Mouse (Mus musculus) heart, embryonic 16.5 days (tissue): ENCODE measurements around the gene Hmga2. TPM values are rescaled to one million over a fixed set of nuclear protein-coding genes. Genes with fewer than 3 reads are reported as not detected.

ENCODE experiments used
- ATAC-seq: fragments of 200-750 bp; cut with Nextera tagmentation; replicated peaks from 2 replicates; pipeline ENCODE4 v1.8.0; 2017; ENCODE audit warnings: moderate number of reproducible peaks; ENCODE audit not compliant: insufficient read depth, low FRiP score; ENCODE audit errors: extremely low read depth
- H3K27ac ChIP-seq: fragments of 300-500 bp; sonication (generic); 2 replicates; pipeline ENCODE4 v1.5.1; 2014; ENCODE audit warnings: mild to moderate bottlenecking, low read length, control low read depth, moderate library complexity
- H3K27me3 ChIP-seq: fragments of 300-500 bp; sonication (generic); 2 replicates; pipeline ENCODE4 v1.6.1; 2014; ENCODE audit warnings: low read length, mixed read lengths; ENCODE audit not compliant: control insufficient read depth, insufficient read depth
- H3K36me3 ChIP-seq: fragments of 300-500 bp; sonication (generic); 2 replicates; pipeline ENCODE4 v1.6.1; 2014; ENCODE audit not compliant: control insufficient read depth, insufficient read depth
- H3K4me1 ChIP-seq: fragments of 300-500 bp; sonication (generic); 2 replicates; pipeline ENCODE4 v1.6.1; 2014; ENCODE audit warnings: low read length, mixed read lengths; ENCODE audit not compliant: control insufficient read depth, insufficient read depth
- H3K4me2 ChIP-seq: fragments of 300-500 bp; sonication (generic); 2 replicates; pipeline ENCODE4 v1.6.1; 2014; ENCODE audit warnings: low read depth, mild to moderate bottlenecking, control low read depth, low read length
- H3K4me3 ChIP-seq: fragments of 300-500 bp; sonication (generic); 2 replicates; pipeline ENCODE4 v1.5.1; 2014; ENCODE audit warnings: mild to moderate bottlenecking, control low read depth, low read length
- H3K9ac ChIP-seq: fragments of 300-500 bp; sonication (generic); 2 replicates; pipeline ENCODE4 v1.6.1; 2014; ENCODE audit warnings: low read length, control low read depth
- H3K9me3 ChIP-seq: fragments of 300-500 bp; sonication (generic); replicated peaks from 2 replicates; pipeline ENCODE4 v1.6.1; 2016; ENCODE audit warnings: low read length; ENCODE audit not compliant: control insufficient read depth
- WGBS: fragments of 180-500 bp; shearing (Covaris S2); extraction: QIAGEN DNeasy Blood & Tissue Kit; methylation state at CpG from one replicate; pipeline ENCODE4 v1.1.7; 2014; 5-methylcytosine and 5-hydroxymethylcytosine counted together
- polyA plus RNA-seq: library from polyadenylated mRNA; unstranded; fragments of >200 nt; fragmentation: Nextera tagmentation; extraction: Ambion mirVana; gene quantifications from 2 replicates; pipeline ENCODE4 v1.2.1, GENCODE M21; 2015

The Hmga2 gene
- polyA plus RNA-seq, 1 experiment from 2014 or later, result 1.8 TPM

- H3K9ac ChIP-seq, result no peak overlapping the region
- no peak overlapping the region for H3K4me3 ChIP-seq
- H3K4me2 ChIP-seq, result no peak overlapping the region
- no peaks in the 10 kb centered on the region for H3K27me3 ChIP-seq
- H3K27ac ChIP-seq, result no peak overlapping the region
- H3K4me1 ChIP-seq, result no peaks in the 10 kb centered on the region
- H3K36me3 ChIP-seq, result no peaks in the 10 kb centered on the region
- H3K9me3 ChIP-seq, result no peaks in the 10 kb centered on the region
- no peak for ATAC-seq
Measured at GRCm38 (mm10) chr10:120498086-120498485, 21.8 kb upstream of the Hmga2 start.

- no peaks in the 10 kb centered on the region for H3K9me3 ChIP-seq
- H3K9ac ChIP-seq, result no peak overlapping the region
Measured at GRCm38 (mm10) chr10:120494653-120495052, 18.4 kb upstream of the Hmga2 start.

GRCm38 (mm10) chr10:120491477-120491876 is 15.2 kb upstream of the Hmga2 start:
- Histone ChIP-seq H3K27me3 (no peaks in the 10 kb centered on the region), H3K4me1 (no peaks in the 10 kb centered on the region), H3K9me3 (peaks cover 10% of the 10 kb centered on the region), H3K27ac (no peak overlapping the region), H3K9ac (no peak overlapping the region), H3K4me2 (no peak overlapping the region), H3K4me3 (no peak overlapping the region), H3K36me3 (no peaks in the 10 kb centered on the region)
- WGBS, result 73% methylated on average over 5 of the region's 5 CpGs
- no peak for ATAC-seq

More at GRCm38 (mm10) chr10:120494653-120495052, 18.4 kb upstream of the Hmga2 start:
- Histone ChIP-seq H3K4me2 (no peak overlapping the region), H3K4me1 (no peaks in the 10 kb centered on the region), H3K4me3 (no peak overlapping the region), H3K27me3 (no peaks in the 10 kb centered on the region), H3K36me3 (no peaks in the 10 kb centered on the region), H3K27ac (no peak overlapping the region)
- ATAC-seq, result no peak
- 89% methylated on average over 1 of the region's 1 CpGs for WGBS

- H3K4me1 ChIP-seq, result no peaks in the 10 kb centered on the region
- H3K4me2 ChIP-seq, result no peak overlapping the region
- H3K4me3 ChIP-seq, result no peak overlapping the region
- WGBS, result 89% methylated on average over 3 of the region's 3 CpGs
- H3K9ac ChIP-seq, result no peak overlapping the region
- no peak overlapping the region for H3K27ac ChIP-seq
- H3K9me3 ChIP-seq, result peaks cover 13% of the 10 kb centered on the region
- H3K36me3 ChIP-seq, result no peaks in the 10 kb centered on the region
- no peak for ATAC-seq
- H3K27me3 ChIP-seq, result no peaks in the 10 kb centered on the region
Measured at GRCm38 (mm10) chr10:120489611-120490010, 13.3 kb upstream of the Hmga2 start.

GRCm38 (mm10) chr10:120488526-120488925 is 12.3 kb upstream of the Hmga2 start:
- Histone ChIP-seq H3K9ac (no peak overlapping the region), H3K36me3 (no peaks in the 10 kb centered on the region), H3K4me2 (no peak overlapping the region), H3K4me1 (no peaks in the 10 kb centered on the region), H3K27me3 (no peaks in the 10 kb centered on the region), H3K4me3 (no peak overlapping the region), H3K9me3 (peaks cover 13% of the 10 kb centered on the region), H3K27ac (no peak overlapping the region)
- WGBS, result 79% methylated on average over 4 of the region's 4 CpGs
- ATAC-seq, result no peak

- Histone ChIP-seq H3K4me3 (no peak overlapping the region), H3K27ac (no peak overlapping the region), H3K9ac (no peak overlapping the region), H3K27me3 (no peaks in the 10 kb centered on the region), H3K4me1 (no peaks in the 10 kb centered on the region), H3K4me2 (no peak overlapping the region), H3K9me3 (peaks cover 13% of the 10 kb centered on the region), H3K36me3 (no peaks in the 10 kb centered on the region)
- 78% methylated on average over 1 of the region's 1 CpGs for WGBS
- ATAC-seq, result no peak
Measured at GRCm38 (mm10) chr10:120487881-120488280, 11.6 kb upstream of the Hmga2 start.

- 55% methylated on average over 1 of the region's 1 CpGs for WGBS
Measured at GRCm38 (mm10) chr10:120485461-120485860, 9.2 kb upstream of the Hmga2 start.

GRCm38 (mm10) chr10:120484144-120484543 is 7.9 kb upstream of the Hmga2 start:
- H3K4me1 ChIP-seq, result no peaks in the 10 kb centered on the region
- H3K27ac ChIP-seq, result no peak overlapping the region
- no peak overlapping the region for H3K4me3 ChIP-seq
- no peak overlapping the region for H3K4me2 ChIP-seq
- no peak for ATAC-seq
- H3K9ac ChIP-seq, result no peak overlapping the region
- 62% methylated on average over 4 of the region's 4 CpGs for WGBS
- H3K36me3 ChIP-seq, result no peaks in the 10 kb centered on the region
- H3K27me3 ChIP-seq, result no peaks in the 10 kb centered on the region
- H3K9me3 ChIP-seq, result peaks cover 13% of the 10 kb centered on the region

More at GRCm38 (mm10) chr10:120485461-120485860, 9.2 kb upstream of the Hmga2 start:
- Histone ChIP-seq H3K36me3 (no peaks in the 10 kb centered on the region), H3K9ac (no peak overlapping the region), H3K4me2 (no peak overlapping the region), H3K9me3 (peaks cover 13% of the 10 kb centered on the region), H3K4me1 (no peaks in the 10 kb centered on the region), H3K4me3 (no peak overlapping the region), H3K27ac (no peak overlapping the region), H3K27me3 (no peaks in the 10 kb centered on the region)
- ATAC-seq, result no peak

GRCm38 (mm10) chr10:120478164-120478563 is 1.9 kb upstream of the Hmga2 start:
- Histone ChIP-seq H3K27ac (no peak overlapping the region), H3K4me1 (peaks cover 4% of the 10 kb centered on the region; the same call in 1 of the 2 replicates), H3K9me3 (no peaks in the 10 kb centered on the region), H3K4me3 (peak overlapping the region; percentile 69), H3K4me2 (peak overlapping the region; percentile 100), H3K36me3 (no peaks in the 10 kb centered on the region), H3K27me3 (no peaks in the 10 kb centered on the region), H3K9ac (peak overlapping the region; percentile 16; the same call in 1 of the 2 replicates)
- ATAC-seq, result no peak
- 1% methylated on average over 16 of the region's 16 CpGs for WGBS
